Mouse (Mus musculus) myocyte (in vitro differentiated cells): ENCODE data around the gene Arpin.

Experiments
- MYOD1 ChIP-seq, 3 experiments: IDR thresholded peaks; one replicate each; pipeline ENCODE4 v1.6.1; 2011; ENCODE audit warnings: control low read depth in 2 of 3, low read depth in 2 of 3, mild to moderate bottlenecking in 2 of 3, moderate library complexity in 1 of 3; ENCODE audit not compliant: insufficient read length in 2 of 3, control insufficient read depth in 1 of 3
- POLR2A ChIP-seq: IDR thresholded peaks from one replicate; pipeline ENCODE4 v1.6.1; 2011; ENCODE audit warnings: low read depth, mild to moderate bottlenecking, control low read depth, moderate library complexity; ENCODE audit not compliant: insufficient read length
- POLR2AphosphoS2 ChIP-seq: IDR thresholded peaks from one replicate; pipeline ENCODE4 v1.6.1; 2011; ENCODE audit warnings: low read depth, control low read depth; ENCODE audit not compliant: insufficient read length
- REST ChIP-seq: IDR thresholded peaks from one replicate; pipeline ENCODE4 v1.6.1; 2011; ENCODE audit warnings: mild to moderate bottlenecking, control low read depth, moderate library complexity; ENCODE audit not compliant: insufficient read depth, insufficient read length

- TF ChIP-seq REST: no peak
- TF ChIP-seq MYOD1 (IDR thresholded peaks at IDR 0.05; ENCODE audit: control insufficient read depth in 1 of 3, insufficient read length in 2 of 3, low read depth in 2 of 3): no peak
- no peak for TF ChIP-seq POLR2A
- TF ChIP-seq POLR2AphosphoS2: no peak
Observed at GRCm38 (mm10) chr7:79914556-79914955, 20.6 kb downstream of the Arpin start.
